Mouse (Mus musculus): ENCODE measurements at regions not wholly inside any gene's neighbourhood (a gene's known extent, or its start where the extent isn't known, plus 50 kb on each side); places are given as distances from the start of the nearest gene placed in this dataset.

DNA sequence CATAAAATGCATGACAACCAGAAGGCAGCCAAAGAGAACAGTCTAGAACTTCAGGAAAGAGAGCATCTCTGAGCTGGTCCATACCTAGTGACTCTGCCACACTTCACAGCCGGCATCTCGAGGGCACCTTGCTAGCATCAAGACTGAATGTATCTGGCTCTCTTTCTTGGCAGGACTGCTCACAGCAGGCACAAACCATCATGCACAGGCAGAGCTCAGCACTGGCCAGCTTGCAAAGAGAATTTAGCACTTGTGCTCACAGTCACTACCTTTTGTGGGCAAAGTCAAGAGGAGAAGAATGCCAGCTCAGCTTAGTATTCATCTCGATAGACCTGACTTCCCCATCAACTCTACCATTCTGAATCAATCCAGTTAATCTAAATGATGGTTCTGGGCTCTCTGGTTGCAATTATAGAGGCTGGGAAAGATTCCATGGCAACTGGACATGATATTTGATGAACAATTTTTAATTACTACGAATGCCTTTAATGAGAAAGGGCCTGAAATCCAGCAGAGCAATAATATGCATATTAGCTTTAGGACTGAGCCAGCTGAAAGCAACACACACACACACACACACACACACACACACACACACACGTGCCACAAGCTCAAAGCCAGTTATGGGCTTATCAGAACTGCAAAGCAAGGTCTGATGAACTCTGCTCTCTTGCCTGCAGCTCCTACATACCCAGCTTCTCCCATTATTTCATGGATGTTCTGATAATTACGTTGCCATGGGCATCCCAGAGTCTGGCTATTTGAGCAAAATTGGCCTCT lies 686.0 kb downstream of the Pdcd6ip start:
- TF ChIP-seq POLR2A (IDR thresholded peaks at IDR 0.05; ENCODE audit: insufficient read length, low read depth): no peak
- no peak for TF ChIP-seq TCF12 (IDR thresholded peaks at IDR 0.05; ENCODE audit: insufficient read depth, poor library complexity, severe bottlenecking)
- no peak for TF ChIP-seq POLR2AphosphoS2 (IDR thresholded peaks at IDR 0.05; ENCODE audit: insufficient read length, low read depth)
- TF ChIP-seq CEBPB (IDR thresholded peaks at IDR 0.05; ENCODE audit: insufficient read depth, poor library complexity, severe bottlenecking): no peak

Measured in myocyte (in vitro differentiated cells).